Mouse (Mus musculus): Measurements from ENCODE around the gene Aldh5a1.

The Aldh5a1 gene

GRCm38 (mm10) chr13:24866430-24867402, 70.7 kb downstream of the Aldh5a1 start:
- peak; percentile 23 for DNase-seq (ENCODE audit: low spot score)

GRCm38 (mm10) chr13:24862520-24862919, 74.9 kb downstream of the Aldh5a1 start:
- peak; percentile 57 for DNase-seq (ENCODE audit: low spot score)

GRCm38 (mm10) chr13:24862021-24862420, 75.4 kb downstream of the Aldh5a1 start:
- no peak for DNase-seq (ENCODE audit: low spot score)

GRCm38 (mm10) chr13:24861084-24861483, 76.4 kb downstream of the Aldh5a1 start:
- DNase-seq (ENCODE audit: low spot score), result no peak

- no peak for DNase-seq (ENCODE audit: low spot score)
Measured at GRCm38 (mm10) chr13:24859115-24859514, 78.3 kb downstream of the Aldh5a1 start.
